Mouse (Mus musculus) heart, embryonic 14.5 days (tissue): ENCODE data around the gene Phlda3. TPM values are rescaled to one million over a fixed set of nuclear protein-coding genes. Genes with fewer than 3 reads are reported as not detected.

Experiments
- ATAC-seq: fragments of 200-750 bp; cut with Nextera tagmentation; 2 replicates; pipeline ENCODE4 v1.8.0; 2017; ENCODE audit warnings: low read depth, moderate TSS enrichment; ENCODE audit not compliant: insufficient number of reproducible peaks, insufficient read depth, low FRiP score
- H3K27ac ChIP-seq, 2 experiments: fragments of 200-500 bp in 1 of 2; fragments of 300-500 bp in 1 of 2; sonication (generic) in 1 of 2; replicated peaks in 1 of 2; 2 replicates each; pipeline ENCODE4 v1.5.1; 2012 to 2014; ENCODE audit warnings: low read depth in 2 of 2, low read length in 2 of 2, control low read depth in 1 of 2, mild to moderate bottlenecking in 1 of 2, mixed read lengths in 1 of 2; ENCODE audit not compliant: control insufficient read depth in 1 of 2, insufficient read depth in 1 of 2
- H3K27me3 ChIP-seq: fragments of 300-500 bp; sonication (generic); 2 replicates; pipeline ENCODE4 v1.6.1; 2014; ENCODE audit warnings: mild to moderate bottlenecking, low read length, control low read depth; ENCODE audit not compliant: control insufficient read depth, insufficient read depth
- H3K36me3 ChIP-seq: fragments of 300-500 bp; sonication (generic); 2 replicates; pipeline ENCODE4 v1.6.1; 2014; ENCODE audit warnings: mild to moderate bottlenecking, control low read depth, low read length, mixed read lengths; ENCODE audit not compliant: control insufficient read depth, insufficient read depth
- H3K4me1 ChIP-seq, 2 experiments: fragments of 200-500 bp in 1 of 2; fragments of 300-500 bp in 1 of 2; sonication (generic) in 1 of 2; 2 replicates each; pipeline ENCODE4 v1.6.1; 2012 to 2014; ENCODE audit warnings: low read length in 2 of 2, control low read depth in 1 of 2, mixed read lengths in 1 of 2; ENCODE audit not compliant: control insufficient read depth in 2 of 2, insufficient read depth in 2 of 2
- H3K4me2 ChIP-seq: fragments of 300-500 bp; sonication (generic); 2 replicates; pipeline ENCODE4 v1.6.1; 2014; ENCODE audit warnings: mild to moderate bottlenecking, low read length
- H3K4me3 ChIP-seq, 2 experiments: fragments of 200-500 bp in 1 of 2; fragments of 300-500 bp in 1 of 2; sonication (generic) in 1 of 2; 2 replicates each; pipeline ENCODE4 v1.5.1; 2012 to 2014; ENCODE audit warnings: low read length in 2 of 2, mild to moderate bottlenecking in 2 of 2, control low read depth in 1 of 2, low read depth in 1 of 2, moderate library complexity in 1 of 2; ENCODE audit not compliant: control insufficient read depth in 1 of 2, insufficient read depth in 1 of 2
- H3K9ac ChIP-seq: fragments of 300-500 bp; sonication (generic); 2 replicates; pipeline ENCODE4 v1.6.1; 2014; ENCODE audit warnings: mild to moderate bottlenecking, low read length
- H3K9me3 ChIP-seq: fragments of 300-500 bp; sonication (generic); 2 replicates; pipeline ENCODE4 v1.6.1; 2016; ENCODE audit warnings: low read length, control low read depth; ENCODE audit not compliant: control insufficient read depth
- WGBS: fragments of 180-500 bp; shearing (Covaris S2); extraction: QIAGEN DNeasy Blood & Tissue Kit; methylation state at CpG from one replicate; pipeline ENCODE4 v1.1.7; 2014; 5-methylcytosine and 5-hydroxymethylcytosine counted together
- polyA plus RNA-seq: library from polyadenylated mRNA; unstranded; fragments of >200 nt; fragmentation: Nextera tagmentation; extraction: Ambion mirVana; gene quantifications from 2 replicates; pipeline ENCODE4 v1.2.1, GENCODE M21; 2014

The Phlda3 gene
- polyA plus RNA-seq, 1 experiment from 2014 or later: 77.2 TPM

- H3K27me3 ChIP-seq: no peaks in the 10 kb centered on the region
- H3K9me3 ChIP-seq: no peaks in the 10 kb centered on the region
- ATAC-seq: no peak
- WGBS: 59% methylated on average over 8 of the region's 8 CpGs
- no peak overlapping the region for H3K4me3 ChIP-seq
- H3K27ac ChIP-seq: no peak overlapping the region
- H3K9ac ChIP-seq: no peak overlapping the region
- peaks cover 21 to 28% of the 10 kb centered on the region in 2 experiments for H3K4me1 ChIP-seq
- H3K36me3 ChIP-seq: no peaks in the 10 kb centered on the region
- no peak overlapping the region for H3K4me2 ChIP-seq
Measured at GRCm38 (mm10) chr1:135760216-135760615, 5.7 kb upstream of the Phlda3 start.

GRCm38 (mm10) chr1:135761728-135762127 is 4.2 kb upstream of the Phlda3 start:
- Histone ChIP-seq H3K9ac (no peak overlapping the region), H3K4me3 (no peak overlapping the region), H3K9me3 (no peaks in the 10 kb centered on the region), H3K4me2 (no peak overlapping the region), H3K27ac (no peak overlapping the region), H3K36me3 (no peaks in the 10 kb centered on the region), H3K27me3 (no peaks in the 10 kb centered on the region), H3K4me1 (peaks cover 22 to 27% of the 10 kb centered on the region in 2 experiments)
- no peak for ATAC-seq
- 83% methylated on average over 5 of the region's 5 CpGs for WGBS

DNA sequence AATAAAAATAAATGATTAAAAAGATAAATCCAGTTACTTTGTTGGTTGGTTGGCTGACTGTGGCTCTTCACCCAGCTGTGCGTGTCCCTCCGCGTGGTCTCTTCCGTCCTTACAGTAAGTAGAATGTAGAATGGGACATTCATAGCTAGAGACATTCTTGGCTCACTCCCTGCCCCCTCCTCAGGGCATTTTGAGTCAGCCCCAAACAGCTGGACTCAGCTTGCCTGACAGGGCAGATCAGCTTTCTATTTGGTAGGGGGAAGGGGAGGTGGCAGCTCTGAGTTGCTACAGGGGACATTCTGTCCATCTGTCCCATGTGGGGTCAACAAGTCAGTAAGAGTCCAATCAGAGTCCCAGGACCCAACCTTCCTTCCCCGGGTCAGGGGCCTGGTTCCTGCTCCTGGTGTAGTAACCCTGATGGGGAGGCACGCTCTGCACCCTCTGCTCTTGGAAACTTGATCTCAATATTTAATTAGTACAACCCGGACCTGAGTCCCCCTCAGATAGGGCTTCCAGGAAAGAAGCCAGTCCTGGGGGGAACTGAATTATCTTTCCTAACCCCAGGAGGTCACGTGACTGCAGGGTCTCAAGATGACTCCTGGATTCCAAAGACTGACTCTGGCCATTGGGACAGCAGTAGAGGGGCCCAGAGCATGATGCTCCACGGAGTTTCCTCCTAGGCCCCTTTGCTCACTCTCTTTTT is 2.3 kb upstream of the Phlda3 start:
- peaks cover 25 to 34% of the 10 kb centered on the region in 2 experiments for H3K4me1 ChIP-seq
- no peak for ATAC-seq
- no peaks in the 10 kb centered on the region for H3K27me3 ChIP-seq
- no peak overlapping the region for H3K4me3 ChIP-seq
- no peaks in the 10 kb centered on the region for H3K9me3 ChIP-seq
- WGBS: 71% methylated on average over 9 of the region's 9 CpGs
- no peak overlapping the region for H3K4me2 ChIP-seq
- H3K9ac ChIP-seq: no peak overlapping the region
- peaks cover 7% of the 10 kb centered on the region for H3K36me3 ChIP-seq
- H3K27ac ChIP-seq: peak overlapping the region in 1 of 2 experiments; percentile 48; a peak in 1 of 4 replicates

DNA sequence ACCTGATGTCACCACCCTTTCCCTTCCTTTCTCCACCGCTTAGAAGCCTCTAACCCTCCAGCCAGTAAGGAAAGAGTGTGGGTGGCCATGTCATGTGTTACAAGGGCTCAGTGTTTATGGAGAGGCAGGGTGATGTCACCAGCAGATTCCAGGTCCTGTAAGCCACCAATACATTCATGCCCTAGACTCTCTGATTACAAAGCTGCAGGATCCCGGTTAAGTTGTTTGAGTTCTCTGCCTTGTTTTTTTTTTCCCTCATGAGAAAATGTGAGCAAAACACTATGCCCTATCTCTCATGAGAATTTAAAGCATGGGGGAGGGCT is 1.8 kb upstream of the Phlda3 start:
- Histone ChIP-seq H3K9ac (no peak overlapping the region), H3K4me3 (no peak overlapping the region), H3K27ac (peak overlapping the region in 1 of 2 experiments; percentile 48; a peak in 1 of 4 replicates), H3K27me3 (no peaks in the 10 kb centered on the region), H3K4me2 (no peak overlapping the region), H3K36me3 (peaks cover 12% of the 10 kb centered on the region), H3K9me3 (no peaks in the 10 kb centered on the region), H3K4me1 (peaks cover 30 to 39% of the 10 kb centered on the region in 2 experiments)
- WGBS: 21% methylated on average over 2 of the region's 2 CpGs
- ATAC-seq: no peak

GRCm38 (mm10) chr1:135766592-135767306 is 830 bp downstream of the Phlda3 start:
- no peaks in the 10 kb centered on the region for H3K9me3 ChIP-seq
- peak overlapping the region; percentile 98 for H3K9ac ChIP-seq
- ATAC-seq: no peak
- H3K4me3 ChIP-seq: peak overlapping the region; percentile 53 to 84
- no peaks in the 10 kb centered on the region for H3K27me3 ChIP-seq
- H3K36me3 ChIP-seq: peaks cover 30% of the 10 kb centered on the region
- 6% methylated on average over 30 of the region's 30 CpGs for WGBS
- H3K4me2 ChIP-seq: peak overlapping the region; percentile 90
- peak overlapping the region; percentile 46 to 97 for H3K27ac ChIP-seq
- H3K4me1 ChIP-seq: peaks cover 49 to 63% of the 10 kb centered on the region in 2 experiments

- no peak for ATAC-seq
Measured at GRCm38 (mm10) chr1:135767324-135767890, 1.5 kb downstream of the Phlda3 start.

DNA sequence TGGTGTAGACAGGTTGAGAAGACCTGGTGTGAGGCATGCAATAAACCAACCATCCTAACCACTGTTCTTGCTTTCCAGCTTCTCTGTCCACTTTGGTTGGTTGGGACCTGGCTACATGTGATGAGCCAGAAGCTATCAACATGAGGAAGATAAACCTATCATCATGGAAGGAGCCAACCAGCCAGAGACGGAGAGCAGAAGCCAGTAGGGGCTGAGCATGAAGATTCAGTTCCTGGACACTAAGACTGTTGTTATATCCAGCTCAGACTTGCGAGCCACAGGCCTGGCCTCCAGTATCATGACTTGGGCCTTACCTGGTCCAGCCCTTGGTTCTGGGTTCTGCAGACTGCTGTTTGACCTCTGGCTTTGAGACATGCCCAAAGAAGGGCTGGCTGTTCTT is 2.5 kb downstream of the Phlda3 start:
- Histone ChIP-seq H3K4me1 (peaks cover 52 to 63% of the 10 kb centered on the region in 2 experiments), H3K9me3 (no peaks in the 10 kb centered on the region), H3K4me3 (peak overlapping the region in 1 of 2 experiments; percentile 84; a peak in 2 of 4 replicates), H3K27me3 (no peaks in the 10 kb centered on the region), H3K9ac (no peak overlapping the region), H3K27ac (no peak overlapping the region), H3K36me3 (peaks cover 30% of the 10 kb centered on the region), H3K4me2 (peak overlapping the region; percentile 90)
- no peak for ATAC-seq
- WGBS: 54% methylated on average over 2 of the region's 2 CpGs

More at GRCm38 (mm10) chr1:135767324-135767890, 1.5 kb downstream of the Phlda3 start:
- Histone ChIP-seq H3K4me2 (peak overlapping the region; percentile 90), H3K9ac (peak overlapping the region; percentile 98), H3K4me3 (peak overlapping the region; percentile 53 to 84), H3K4me1 (peaks cover 49 to 63% of the 10 kb centered on the region in 2 experiments), H3K36me3 (peaks cover 30% of the 10 kb centered on the region), H3K9me3 (no peaks in the 10 kb centered on the region), H3K27ac (peak overlapping the region; percentile 46 to 97; a peak in 1 of 4 replicates), H3K27me3 (no peaks in the 10 kb centered on the region)
- WGBS: 36% methylated on average over 4 of the region's 4 CpGs
